Mouse (Mus musculus): Measurements from ENCODE around the gene Cfap206. TPM values are rescaled to one million over a fixed set of nuclear protein-coding genes. Genes with fewer than 3 reads are reported as not detected.
"Not testable (repeated sequence)": the region's sequence is repeated elsewhere in the genome, so short reads cannot be mapped to it uniquely, and the experiment has no call there.

The Cfap206 gene
- polyA plus RNA-seq, 1 experiment = 0.04 TPM

DNA sequence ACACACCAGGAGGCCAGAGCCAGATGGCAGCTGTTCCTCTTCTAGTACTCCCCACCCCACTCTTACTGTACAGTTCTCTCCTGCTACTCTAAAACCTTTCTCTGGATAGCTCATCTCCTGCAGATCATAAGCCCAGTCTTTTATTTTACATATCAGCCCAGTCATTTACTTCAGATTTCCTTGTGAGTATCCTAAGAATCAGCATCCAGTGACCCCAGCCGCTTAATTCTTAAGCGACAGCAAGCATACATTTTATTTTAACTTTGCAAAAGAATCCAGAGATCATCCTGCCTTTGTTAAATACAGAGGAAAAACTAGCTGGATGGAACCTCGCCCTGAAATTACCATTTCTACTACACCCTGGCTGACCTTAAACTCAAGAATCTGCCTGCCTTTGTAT is 4.5 kb upstream of the Cfap206 start:
- no peaks in the 10 kb centered on the region for H3K27me3 ChIP-seq (ENCODE audit: control insufficient read depth, insufficient read depth, insufficient read length)
- no peaks in the 10 kb centered on the region for H3K79me3 ChIP-seq (ENCODE audit: low read depth)
- no peaks in the 10 kb centered on the region for H3K79me2 ChIP-seq (ENCODE audit: control insufficient read depth, insufficient read depth)
- TF ChIP-seq MAX (IDR thresholded peaks at IDR 0.05) (no peak), USF1 (IDR thresholded peaks at IDR 0.05; ENCODE audit: low read depth) (no peak), MYOG (IDR thresholded peaks at IDR 0.05; ENCODE audit: control insufficient read depth, extremely low read depth, insufficient read length) (no peak), MYOD1 (IDR thresholded peaks at IDR 0.05; ENCODE audit: control insufficient read depth, insufficient read length, low read depth) (no peak), CEBPB (IDR thresholded peaks at IDR 0.05; ENCODE audit: low read depth) (no peak), CTCF (IDR thresholded peaks at IDR 0.05; ENCODE audit: control insufficient read depth, insufficient read depth, insufficient read length) (no peak), FOSL1 (IDR thresholded peaks at IDR 0.05; ENCODE audit: insufficient read depth, low read length, poor library complexity, severe bottlenecking) (no peak)
- H3ac ChIP-seq (ENCODE audit: control insufficient read depth, insufficient read length, low read depth) = no peak overlapping the region
- no peak overlapping the region for H3K4me3 ChIP-seq (ENCODE audit: insufficient read depth, poor library complexity, severe bottlenecking)
- no peaks in the 10 kb centered on the region for H3K36me3 ChIP-seq (ENCODE audit: control insufficient read depth, insufficient read depth)

DNA sequence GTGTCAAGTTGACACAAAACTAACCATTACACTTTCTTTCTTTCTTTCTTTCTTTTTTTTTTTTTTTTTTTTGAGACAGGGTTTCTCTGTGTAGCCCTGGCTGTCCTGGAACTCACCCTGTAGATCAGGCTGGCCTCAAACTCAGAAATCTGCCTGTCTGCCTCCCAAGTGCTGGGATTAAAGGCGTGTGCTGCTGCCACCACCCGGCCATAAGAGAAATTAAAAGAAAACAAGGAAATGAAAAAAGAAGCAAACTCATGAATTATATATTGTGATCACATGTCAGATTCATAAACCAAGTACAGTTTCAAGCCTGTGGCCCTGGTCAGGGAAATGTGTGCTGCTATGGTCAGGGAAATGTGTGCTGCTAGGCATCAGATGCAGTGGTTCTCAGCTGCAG is 3.4 kb upstream of the Cfap206 start:
- H3K79me3 ChIP-seq (ENCODE audit: low read depth); H3K79me2 ChIP-seq (ENCODE audit: control insufficient read depth, insufficient read depth); H3ac ChIP-seq (ENCODE audit: control insufficient read depth, insufficient read length, low read depth); H3K4me3 ChIP-seq (ENCODE audit: insufficient read depth, poor library complexity, severe bottlenecking); H3K36me3 ChIP-seq (ENCODE audit: control insufficient read depth, insufficient read depth); H3K27me3 ChIP-seq (ENCODE audit: control insufficient read depth, insufficient read depth, insufficient read length): not testable (repeated sequence)

DNA sequence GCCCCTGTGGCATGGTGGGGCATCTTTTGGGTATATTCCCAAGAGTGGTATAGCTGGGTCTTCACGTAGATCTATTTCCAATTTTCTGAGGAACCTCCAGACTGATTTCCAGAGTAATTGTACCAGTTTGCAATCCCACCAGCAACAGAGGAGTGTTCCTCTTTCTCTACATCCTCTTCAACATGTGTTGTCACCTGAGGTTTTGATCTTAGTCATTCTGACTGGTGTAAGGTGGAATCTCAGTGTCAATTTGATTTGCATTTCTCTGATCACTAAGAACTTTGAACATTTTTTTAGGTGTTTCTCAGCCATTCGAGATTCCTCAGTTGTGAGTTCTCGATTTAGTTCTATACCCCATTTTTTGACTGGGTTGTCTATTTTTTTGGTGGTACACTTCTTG is 4.3 kb downstream of the Cfap206 start:
- not testable (repeated sequence) for H3K79me2 ChIP-seq (ENCODE audit: control insufficient read depth, insufficient read depth); H3K36me3 ChIP-seq (ENCODE audit: control insufficient read depth, insufficient read depth); H3K4me3 ChIP-seq (ENCODE audit: insufficient read depth, poor library complexity, severe bottlenecking)

DNA sequence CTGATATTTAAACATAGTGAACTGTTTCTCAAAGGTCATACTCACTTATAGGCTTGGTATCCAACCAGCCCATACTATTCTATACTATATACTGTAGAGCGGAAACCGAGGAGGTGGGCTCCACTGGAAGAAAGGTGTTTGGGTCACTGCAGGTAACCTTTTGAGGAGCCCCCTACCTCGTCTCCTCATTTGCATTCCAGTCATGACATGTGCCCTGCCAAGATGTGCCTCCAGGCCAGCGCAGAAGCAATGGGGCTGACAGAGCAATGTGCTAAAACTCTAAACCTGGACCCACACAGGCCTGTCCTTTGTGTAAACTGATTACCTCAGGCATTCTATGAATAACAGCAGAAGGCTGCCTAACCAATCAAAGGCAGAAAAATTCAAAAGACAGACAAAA is 5.7 kb downstream of the Cfap206 start:
- TF ChIP-seq FOSL1 (IDR thresholded peaks at IDR 0.05; ENCODE audit: insufficient read depth, low read length, poor library complexity, severe bottlenecking) (no peak), MYOG (IDR thresholded peaks at IDR 0.05; ENCODE audit: control insufficient read depth, extremely low read depth, insufficient read length) (no peak), MAX (IDR thresholded peaks at IDR 0.05) (no peak), USF1 (IDR thresholded peaks at IDR 0.05; ENCODE audit: low read depth) (no peak), MYOD1 (IDR thresholded peaks at IDR 0.05; ENCODE audit: control insufficient read depth, insufficient read length, low read depth) (no peak), CEBPB (IDR thresholded peaks at IDR 0.05; ENCODE audit: low read depth) (no peak), CTCF (IDR thresholded peaks at IDR 0.05; ENCODE audit: control insufficient read depth, insufficient read depth, insufficient read length) (no peak)
- no peaks in the 10 kb centered on the region for H3K79me3 ChIP-seq (ENCODE audit: low read depth)
- H3K4me3 ChIP-seq (ENCODE audit: insufficient read depth, poor library complexity, severe bottlenecking) = no peak overlapping the region
- no peaks in the 10 kb centered on the region for H3K79me2 ChIP-seq (ENCODE audit: control insufficient read depth, insufficient read depth)
- no peaks in the 10 kb centered on the region for H3K27me3 ChIP-seq (ENCODE audit: control insufficient read depth, insufficient read depth, insufficient read length)
- no peaks in the 10 kb centered on the region for H3K36me3 ChIP-seq (ENCODE audit: control insufficient read depth, insufficient read depth)
- no peak overlapping the region for H3ac ChIP-seq (ENCODE audit: control insufficient read depth, insufficient read length, low read depth)

More for the DNA sequence above, 4.3 kb downstream of the Cfap206 start:
- H3K27me3 ChIP-seq (ENCODE audit: control insufficient read depth, insufficient read depth, insufficient read length); H3K79me3 ChIP-seq (ENCODE audit: low read depth); H3ac ChIP-seq (ENCODE audit: control insufficient read depth, insufficient read length, low read depth): not testable (repeated sequence)

DNA sequence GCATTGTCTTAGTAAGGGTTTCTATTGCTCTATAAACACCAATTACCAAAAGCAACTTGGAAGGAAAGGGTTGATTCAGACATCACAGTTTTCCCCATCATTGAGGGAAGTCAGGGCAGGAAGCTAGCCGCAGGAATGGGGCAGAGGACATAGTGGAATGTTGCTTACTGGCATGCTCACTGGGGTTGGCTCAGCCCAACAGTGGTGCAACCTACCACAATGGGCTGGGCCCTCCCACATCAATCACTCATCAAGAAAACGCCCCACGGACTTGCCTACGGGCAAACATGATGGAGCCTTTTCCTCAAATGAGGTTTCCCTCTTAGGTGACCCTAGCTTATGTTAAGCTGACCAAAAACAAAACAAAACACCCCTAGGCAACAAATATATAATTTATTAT is 6.8 kb downstream of the Cfap206 start:
- no peak for TF ChIP-seq MYOG (IDR thresholded peaks at IDR 0.05; ENCODE audit: control insufficient read depth, extremely low read depth, insufficient read length)
- TF ChIP-seq CEBPB (IDR thresholded peaks at IDR 0.05; ENCODE audit: low read depth) = peak; percentile 62
- no peak overlapping the region for H3ac ChIP-seq (ENCODE audit: control insufficient read depth, insufficient read length, low read depth)
- H3K27me3 ChIP-seq (ENCODE audit: control insufficient read depth, insufficient read depth, insufficient read length) = no peaks in the 10 kb centered on the region
- no peaks in the 10 kb centered on the region for H3K36me3 ChIP-seq (ENCODE audit: control insufficient read depth, insufficient read depth)
- H3K79me2 ChIP-seq (ENCODE audit: control insufficient read depth, insufficient read depth) = no peaks in the 10 kb centered on the region
- H3K79me3 ChIP-seq (ENCODE audit: low read depth) = no peaks in the 10 kb centered on the region
- no peak overlapping the region for H3K4me3 ChIP-seq (ENCODE audit: insufficient read depth, poor library complexity, severe bottlenecking)

DNA sequence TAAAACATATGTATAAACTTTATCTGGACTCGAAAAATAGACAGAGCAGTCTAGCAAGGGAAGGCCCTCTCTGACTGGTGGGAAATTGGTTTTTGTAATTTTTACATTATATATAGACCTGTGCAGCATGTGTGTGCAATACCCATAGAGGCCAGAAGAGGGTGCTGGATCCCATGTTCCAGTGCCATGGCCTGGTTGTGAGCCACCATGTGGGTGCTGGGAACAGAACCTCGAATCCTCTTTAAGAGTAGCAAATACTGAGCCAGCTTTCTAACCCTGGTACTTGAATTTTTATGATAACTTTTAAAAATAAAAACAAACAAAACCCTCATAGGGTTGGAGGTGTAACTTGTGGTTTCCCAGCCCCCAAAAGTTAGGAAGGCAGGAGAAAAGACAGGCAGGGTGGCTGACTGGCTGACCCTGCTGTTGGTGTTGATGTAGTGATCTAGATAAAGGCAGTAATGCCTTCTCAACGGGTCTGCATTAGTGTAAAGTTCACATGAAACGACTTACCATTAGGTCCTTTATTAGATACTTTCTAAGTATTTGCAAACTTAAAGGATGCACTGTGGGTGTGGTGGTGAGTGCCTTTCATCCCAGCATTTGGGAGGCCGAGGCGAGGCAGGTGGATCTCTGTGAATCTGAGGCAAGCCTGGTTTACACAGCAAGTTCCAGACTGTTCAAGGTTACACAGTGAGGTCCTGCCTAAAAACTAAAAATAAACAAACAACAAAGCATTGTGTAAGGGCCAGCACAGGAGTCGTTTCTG is 9.7 kb downstream of the Cfap206 start:
- no peak overlapping the region for H3ac ChIP-seq (ENCODE audit: control insufficient read depth, insufficient read length, low read depth)
- no peaks in the 10 kb centered on the region for H3K36me3 ChIP-seq (ENCODE audit: control insufficient read depth, insufficient read depth)
- H3K4me3 ChIP-seq (ENCODE audit: insufficient read depth, poor library complexity, severe bottlenecking) = no peak overlapping the region
- no peak for TF ChIP-seq MYOG (IDR thresholded peaks at IDR 0.05; ENCODE audit: control insufficient read depth, extremely low read depth, insufficient read length)
- TF ChIP-seq FOSL1 (IDR thresholded peaks at IDR 0.05; ENCODE audit: insufficient read depth, low read length, poor library complexity, severe bottlenecking) = no peak
- TF ChIP-seq USF1 (IDR thresholded peaks at IDR 0.05; ENCODE audit: low read depth) = no peak
- TF ChIP-seq CEBPB (IDR thresholded peaks at IDR 0.05; ENCODE audit: low read depth) = no peak
- no peak for TF ChIP-seq MAX (IDR thresholded peaks at IDR 0.05)
- no peak for TF ChIP-seq MYOD1 (IDR thresholded peaks at IDR 0.05; ENCODE audit: control insufficient read depth, insufficient read length, low read depth)
- no peak for TF ChIP-seq CTCF (IDR thresholded peaks at IDR 0.05; ENCODE audit: control insufficient read depth, insufficient read depth, insufficient read length)
- no peaks in the 10 kb centered on the region for H3K79me3 ChIP-seq (ENCODE audit: low read depth)
- H3K27me3 ChIP-seq (ENCODE audit: control insufficient read depth, insufficient read depth, insufficient read length) = no peaks in the 10 kb centered on the region
- H3K79me2 ChIP-seq (ENCODE audit: control insufficient read depth, insufficient read depth) = no peaks in the 10 kb centered on the region

All from C2C12 (cell line).